ENCODE assay signal across 10 mouse cellular contexts in genomic region chr14:48752579-48752905, GRCm38 (mm10).
DNase-seq lines count a peak whose midpoint lies in the region; ATAC-seq lines count a peak whose summit lies in the region.
"Had no signal": no experiment of that assay in that cellular context is flagged by ENCODE, and none has a peak within 500 bp of the region (broad histone marks: within the 10 kb centered on the region; RNA-seq: fewer than 3 reads in every experiment).

No protein-coding gene starts in this region.

- ATAC-seq in heart, embryonic 12.5 days (ENCODE audit: insufficient number of reproducible peaks, low FRiP score), result no peak
- no peak for ATAC-seq in hindbrain, embryonic 11.5 days (ENCODE audit: low FRiP score)

- H3K27ac ChIP-seq in heart, embryonic 12.5 days (ENCODE audit: poor library complexity, severe bottlenecking), result no peak overlapping the region
- H3K27ac ChIP-seq in embryonic facial prominence, embryonic 10.5 days (replicated peaks), result no peak overlapping the region
- no peak overlapping the region for H3K27ac ChIP-seq in hindbrain, embryonic 11.5 days (ENCODE audit: low read depth, low read length)
- peak overlapping the region; percentile 91 for H3K27ac ChIP-seq in midbrain, embryonic 10.5 days (replicated peaks)

- no peak for DNase-seq in heart, postnatal 36 days
- DNase-seq in embryonic facial prominence, embryonic 10.5 days (ENCODE audit: low spot score), result no peak
- peak; percentile 31 for DNase-seq in hindbrain, embryonic 11.5 days (ENCODE audit: low spot score)
- no peak for DNase-seq in midbrain, embryonic 10.5 days (ENCODE audit: low spot score)
- DNase-seq in cerebellum, adult 9-11 months, result no peak
- no peak for DNase-seq in left cerebral cortex, adult 18-20 months (ENCODE audit: low spot score in 2 of 2)
- no peak for DNase-seq in layer of hippocampus, adult 11-12 months (ENCODE audit: low spot score)
- DNase-seq: adrenal gland, postnatal 25 days; B cell, adult 2 months had no signal

- intact Hi-C loops in heart, postnatal 36 days (cut with DNase I), result no loop called here

- H3K4me1 ChIP-seq in heart, embryonic 12.5 days (replicated peaks), result peaks cover 5% of the 10 kb centered on the region; the same call in 1 of the 2 replicates
- peaks cover 34% of the 10 kb centered on the region for H3K4me1 ChIP-seq in embryonic facial prominence, embryonic 10.5 days
- peaks cover 10% of the 10 kb centered on the region for H3K4me1 ChIP-seq in hindbrain, embryonic 11.5 days (replicated peaks; ENCODE audit: control insufficient read depth, insufficient read depth, low read length)
- peaks cover 55% of the 10 kb centered on the region for H3K4me1 ChIP-seq in midbrain, embryonic 10.5 days

- no peaks in the 10 kb centered on the region for H3K36me3 ChIP-seq in heart, embryonic 12.5 days
- H3K36me3 ChIP-seq in embryonic facial prominence, embryonic 10.5 days (replicated peaks), result no peaks in the 10 kb centered on the region
- H3K36me3 ChIP-seq in hindbrain, embryonic 11.5 days (ENCODE audit: control insufficient read depth, insufficient read depth, low read length), result no peaks in the 10 kb centered on the region
- peaks cover 12% of the 10 kb centered on the region for H3K36me3 ChIP-seq in midbrain, embryonic 10.5 days

- whole genome bisulfite sequencing in heart, embryonic 12.5 days, result 39% methylated on average over 8 of the region's 8 CpGs
- 23% methylated on average over 8 of the region's 8 CpGs for WGBS in embryonic facial prominence, embryonic 10.5 days
- WGBS in hindbrain, embryonic 11.5 days, result 28% methylated on average over 8 of the region's 8 CpGs
- WGBS in midbrain, embryonic 10.5 days, result 14% methylated on average over 8 of the region's 8 CpGs

- H3K9me3 ChIP-seq in heart, embryonic 12.5 days (replicated peaks), result no peaks in the 10 kb centered on the region
- no peaks in the 10 kb centered on the region for H3K9me3 ChIP-seq in embryonic facial prominence, embryonic 10.5 days
- no peaks in the 10 kb centered on the region for H3K9me3 ChIP-seq in hindbrain, embryonic 11.5 days (ENCODE audit: control insufficient read depth, low read length)
- H3K9me3 ChIP-seq in midbrain, embryonic 10.5 days (replicated peaks), result no peaks in the 10 kb centered on the region; the same call in 1 of the 2 replicates

- H3K9ac ChIP-seq in heart, embryonic 12.5 days, result no peak overlapping the region
- H3K9ac ChIP-seq in hindbrain, embryonic 11.5 days (ENCODE audit: low read depth, low read length), result no peak overlapping the region

- H3K4me2 ChIP-seq in heart, embryonic 12.5 days, result peak overlapping the region; percentile 65
- peak overlapping the region; percentile 31 for H3K4me2 ChIP-seq in hindbrain, embryonic 11.5 days (replicated peaks; ENCODE audit: low read depth, low read length)

- H3K27me3 ChIP-seq in heart, embryonic 12.5 days (replicated peaks), result peaks cover 12% of the 10 kb centered on the region; the same call in 1 of the 2 replicates
- peaks cover 62% of the 10 kb centered on the region for H3K27me3 ChIP-seq in embryonic facial prominence, embryonic 10.5 days (replicated peaks; ENCODE audit: low read depth, poor library complexity, severe bottlenecking)
- peaks cover 2% of the 10 kb centered on the region; the same call in 1 of the 2 replicates for H3K27me3 ChIP-seq in hindbrain, embryonic 11.5 days (ENCODE audit: control insufficient read depth, insufficient read depth, low read length)
- 0 out of 2 replicates have a peak, but pooled peaks cover 9% of the 10 kb centered on the region for H3K27me3 ChIP-seq in midbrain, embryonic 10.5 days (ENCODE audit: low read depth, poor library complexity, severe bottlenecking)

- peak overlapping the region; percentile 38 for H3K4me3 ChIP-seq in heart, embryonic 12.5 days
- peak overlapping the region; percentile 36 for H3K4me3 ChIP-seq in embryonic facial prominence, embryonic 10.5 days
- no peak overlapping the region for H3K4me3 ChIP-seq in hindbrain, embryonic 11.5 days (ENCODE audit: low read depth, low read length)
- peak overlapping the region; percentile 48 for H3K4me3 ChIP-seq in midbrain, embryonic 10.5 days
